Mouse (Mus musculus) testis, adult 2 months (tissue): ENCODE results near the gene Eya3.

ENCODE experiments used
- CTCF ChIP-seq: fragments of 200-500 bp; IDR thresholded peaks from 2 replicates; pipeline ENCODE4 v1.5.1; 2012; ENCODE audit warnings: low read depth, mild to moderate bottlenecking, inconsistent platforms, low read length, moderate library complexity; ENCODE audit not compliant: control insufficient read depth, insufficient read depth, insufficient replicate concordance
- POLR2A ChIP-seq: fragments of 200-500 bp; IDR thresholded peaks from 2 replicates; pipeline ENCODE4 v1.6.1; 2012; ENCODE audit warnings: low read depth, mild to moderate bottlenecking, inconsistent platforms, low read length, moderate library complexity; ENCODE audit not compliant: control insufficient read depth

- TF ChIP-seq CTCF (no peak), POLR2A (peak; percentile 47; the same call in 1 of the 2 replicates)
These were observed 129.4 kb downstream of the Eya3 start, which contains the start of gene Rpa2 for GRCm38 (mm10) chr4:132767914-132768876.
